Mouse (Mus musculus): ENCODE data around the gene Grwd1. TPM values are rescaled to one million over a fixed set of nuclear protein-coding genes. Genes with fewer than 3 reads are reported as not detected.
"Not testable (repeated sequence)": the region's sequence is repeated elsewhere in the genome, so short reads cannot be mapped to it uniquely, and the experiment has no call there.

The Grwd1 gene
- 69.5 and 93.5 TPM in 2 replicates for polyA plus RNA-seq (2014; fragmentation: Nextera tagmentation; extraction: Ambion mirVana)

DNA sequence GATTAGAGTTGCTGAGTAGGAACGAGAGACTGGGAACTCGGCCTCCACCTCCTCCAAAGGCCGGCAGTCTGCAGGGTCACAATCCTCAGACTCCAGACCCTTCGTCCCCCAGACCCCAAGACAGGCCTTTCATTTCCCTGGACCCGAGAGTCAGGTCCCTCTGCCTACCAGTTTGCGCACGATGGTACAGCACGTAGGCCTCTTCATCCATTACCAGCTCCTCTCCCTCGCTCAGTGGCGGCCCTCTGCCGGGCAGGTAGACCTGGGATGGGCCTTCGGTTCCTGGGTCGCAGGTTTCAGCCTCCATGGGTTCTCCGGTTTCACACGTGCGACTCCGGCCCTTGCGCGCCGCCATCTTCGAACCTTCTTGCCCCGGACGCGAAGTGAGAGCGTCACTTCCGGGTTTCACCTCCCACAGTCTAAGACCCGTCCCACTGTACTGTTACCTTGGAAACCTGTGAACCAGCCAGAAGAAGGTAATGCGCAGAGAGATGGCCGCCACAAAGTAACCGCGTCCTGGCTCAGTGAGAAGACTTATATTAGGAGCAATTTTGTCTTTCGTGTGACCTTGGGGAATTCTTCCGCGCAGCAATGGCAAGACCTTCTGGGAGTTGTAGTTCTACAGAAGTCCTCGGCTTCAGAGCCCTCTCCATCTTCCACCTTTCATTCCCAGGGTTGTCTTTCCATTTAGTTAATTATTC, at the start of gene Grwd1:
Gene Grwd1 (minus strand): TSS at position 518 of the 701 bp plus-strand sequence.
- peaks cover 40% of the 10 kb centered on the region for H3K27me3 ChIP-seq (ENCODE audit: control insufficient read depth, insufficient read depth, low read length)
- peaks cover 41% of the 10 kb centered on the region for H3K36me3 ChIP-seq (ENCODE audit: control insufficient read depth, insufficient read depth, low read length)
- WGBS: under 1% methylated on average over 35 of the region's 35 CpGs
- ATAC-seq (ENCODE audit: low FRiP score, low TSS enrichment): peak; percentile 87
- peaks cover 23% of the 10 kb centered on the region for H3K4me1 ChIP-seq (ENCODE audit: control insufficient read depth, insufficient read depth, low read length)
- no peak within 1 kb of the TSS for H3K27ac ChIP-seq (ENCODE audit: low read depth, low read length)
- H3K4me2 ChIP-seq (replicated peaks; ENCODE audit: low read depth, low read length): peak within 1 kb of the TSS; percentile 82
- no peaks in the 10 kb centered on the region for H3K9me3 ChIP-seq (ENCODE audit: control insufficient read depth, low read length)
- peak within 1 kb of the TSS; percentile 84 for H3K4me3 ChIP-seq (ENCODE audit: low read length)
- H3K9ac ChIP-seq (ENCODE audit: low read depth, low read length): peak within 1 kb of the TSS; percentile 72

DNA sequence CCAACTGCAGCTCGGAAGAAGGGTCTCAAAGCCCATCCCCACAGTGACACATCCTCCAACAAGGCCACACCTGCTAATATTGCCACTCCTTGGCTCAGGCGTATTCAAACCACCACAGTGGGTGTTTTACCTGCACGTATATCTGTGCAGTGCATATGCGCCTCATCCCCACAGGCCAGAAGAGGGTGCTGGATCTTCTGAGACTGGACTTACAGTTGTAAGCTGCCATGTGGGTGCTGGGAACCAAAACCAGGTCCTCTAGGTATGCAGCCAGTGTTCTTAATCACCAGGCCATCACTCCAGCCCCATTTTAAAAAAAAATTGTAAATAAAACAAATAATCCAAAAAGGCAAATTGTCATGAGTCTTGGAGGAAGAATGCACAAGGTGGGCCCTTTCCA, 49.8 kb upstream of the Grwd1 start:
- 97% methylated on average over 4 of the region's 4 CpGs for WGBS
- no peak for ATAC-seq (ENCODE audit: low FRiP score, low TSS enrichment)
- Histone ChIP-seq H3K27me3 (ENCODE audit: control insufficient read depth, insufficient read depth, low read length) (no peaks in the 10 kb centered on the region), H3K27ac (ENCODE audit: low read depth, low read length) (no peak overlapping the region), H3K36me3 (ENCODE audit: control insufficient read depth, insufficient read depth, low read length) (peaks cover 96% of the 10 kb centered on the region), H3K9me3 (ENCODE audit: control insufficient read depth, low read length) (no peaks in the 10 kb centered on the region), H3K4me2 (replicated peaks; ENCODE audit: low read depth, low read length) (no peak overlapping the region), H3K9ac (ENCODE audit: low read depth, low read length) (no peak overlapping the region), H3K4me1 (ENCODE audit: control insufficient read depth, insufficient read depth, low read length) (no peaks in the 10 kb centered on the region), H3K4me3 (ENCODE audit: low read length) (no peak overlapping the region)

DNA sequence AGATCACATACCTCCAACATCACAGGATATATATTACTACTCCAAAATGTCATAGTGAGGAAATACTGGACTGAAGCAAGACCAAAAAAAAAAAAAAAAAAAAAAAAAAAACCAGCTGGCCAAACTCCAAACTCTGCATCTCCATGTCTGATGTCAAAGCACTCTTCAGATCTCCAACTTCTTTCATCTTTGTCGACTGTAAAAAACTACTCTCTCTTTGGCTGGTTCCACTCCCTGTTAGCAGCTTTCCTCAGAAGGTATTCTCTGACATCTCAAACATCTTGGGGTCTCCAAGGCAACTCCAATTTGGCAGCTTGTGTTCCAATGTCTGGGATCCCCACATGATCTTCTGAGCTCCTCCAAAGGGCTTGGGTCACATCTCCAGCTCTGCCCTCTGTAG, 47.5 kb upstream of the Grwd1 start, which contains the start of gene Grin2d:
Gene Grin2d (minus strand): TSS at position 101 of the 400 bp plus-strand sequence.
- not testable (repeated sequence) for H3K9me3 ChIP-seq (ENCODE audit: control insufficient read depth, low read length); H3K27ac ChIP-seq (ENCODE audit: low read depth, low read length); H3K4me1 ChIP-seq (ENCODE audit: control insufficient read depth, insufficient read depth, low read length); H3K9ac ChIP-seq (ENCODE audit: low read depth, low read length); H3K4me3 ChIP-seq (ENCODE audit: low read length); ATAC-seq (ENCODE audit: low FRiP score, low TSS enrichment); H3K27me3 ChIP-seq (ENCODE audit: control insufficient read depth, insufficient read depth, low read length); H3K4me2 ChIP-seq (replicated peaks; ENCODE audit: low read depth, low read length)
- peaks cover 87% of the 10 kb centered on the region for H3K36me3 ChIP-seq (ENCODE audit: control insufficient read depth, insufficient read depth, low read length)
- 97% methylated on average over 1 of the region's 1 CpGs for WGBS

DNA sequence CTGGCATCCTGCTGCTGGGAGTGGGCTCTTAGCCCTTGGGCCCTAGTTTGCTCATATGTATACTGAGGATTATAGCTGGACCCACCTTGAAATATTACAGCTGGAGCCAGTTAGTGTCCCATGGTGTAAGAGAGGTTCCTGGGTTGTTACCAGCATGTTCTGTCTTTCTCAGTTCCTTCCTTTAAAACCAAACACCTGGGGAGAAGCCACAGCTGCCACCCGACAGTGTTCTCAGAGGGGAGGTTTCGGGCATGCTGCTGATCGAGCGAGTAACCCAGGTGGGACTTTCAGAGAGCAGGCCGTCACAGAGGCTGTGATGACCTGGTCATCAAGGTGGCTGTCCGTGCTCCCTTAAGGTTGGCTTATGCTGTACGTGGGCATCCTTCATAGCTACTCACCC, 46.2 kb upstream of the Grwd1 start:
- no peak overlapping the region for H3K27ac ChIP-seq (ENCODE audit: low read depth, low read length)
- peaks cover 73% of the 10 kb centered on the region for H3K36me3 ChIP-seq (ENCODE audit: control insufficient read depth, insufficient read depth, low read length)
- H3K9ac ChIP-seq (ENCODE audit: low read depth, low read length): no peak overlapping the region
- WGBS: 97% methylated on average over 7 of the region's 7 CpGs
- no peaks in the 10 kb centered on the region for H3K27me3 ChIP-seq (ENCODE audit: control insufficient read depth, insufficient read depth, low read length)
- no peak overlapping the region for H3K4me2 ChIP-seq (replicated peaks; ENCODE audit: low read depth, low read length)
- no peak for ATAC-seq (ENCODE audit: low FRiP score, low TSS enrichment)
- H3K9me3 ChIP-seq (ENCODE audit: control insufficient read depth, low read length): no peaks in the 10 kb centered on the region
- H3K4me3 ChIP-seq (ENCODE audit: low read length): no peak overlapping the region
- H3K4me1 ChIP-seq (ENCODE audit: control insufficient read depth, insufficient read depth, low read length): peaks cover 10% of the 10 kb centered on the region; the same call in 1 of the 2 replicates

DNA sequence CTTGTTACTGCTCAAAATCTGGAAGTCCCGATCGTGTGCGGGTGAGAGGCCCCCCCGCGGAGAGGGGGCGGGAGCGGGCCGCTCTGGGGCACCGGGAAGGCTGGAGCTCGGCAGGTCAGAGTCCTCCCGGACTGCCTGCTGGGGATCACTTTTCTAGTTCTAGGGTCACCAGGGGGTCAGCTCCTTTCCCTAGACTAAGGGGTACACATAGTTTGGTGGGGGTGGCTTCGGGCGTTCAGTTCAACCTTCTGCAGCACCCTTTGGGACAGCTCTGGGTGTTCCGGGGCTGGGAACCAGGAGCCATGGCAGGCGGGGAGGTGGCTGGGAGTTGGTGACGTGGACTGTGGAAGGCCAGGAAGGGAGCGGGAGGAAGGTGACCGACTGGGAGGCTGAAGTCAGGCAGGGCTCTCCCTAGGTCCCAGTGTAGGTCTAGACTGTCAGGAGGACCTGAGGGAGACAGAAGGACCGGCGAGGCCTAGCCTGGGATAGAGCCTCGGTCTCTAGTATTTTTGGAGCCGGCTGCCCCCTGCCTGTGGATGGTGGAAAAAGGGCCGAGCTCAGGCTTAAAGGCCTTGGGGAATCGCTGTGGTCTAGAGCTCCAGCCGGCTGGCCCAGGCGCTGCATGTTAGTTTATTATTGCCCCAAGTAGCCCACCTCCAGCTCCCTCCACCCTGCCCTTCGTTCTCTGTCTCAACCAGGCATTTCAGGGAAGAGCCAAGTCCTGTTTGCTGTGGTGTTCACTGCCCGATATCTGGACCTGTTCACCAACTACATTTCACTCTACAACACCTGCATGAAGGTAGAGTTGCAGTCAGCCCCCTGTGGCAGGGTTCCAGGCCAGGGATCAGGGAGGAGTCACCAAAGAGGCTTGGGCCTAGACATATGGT, 42.6 kb upstream of the Grwd1 start:
- Histone ChIP-seq H3K4me2 (replicated peaks; ENCODE audit: low read depth, low read length) (peak overlapping the region; percentile 85), H3K4me3 (ENCODE audit: low read length) (peak overlapping the region; percentile 84), H3K36me3 (ENCODE audit: control insufficient read depth, insufficient read depth, low read length) (peaks cover 38% of the 10 kb centered on the region), H3K9ac (ENCODE audit: low read depth, low read length) (peak overlapping the region; percentile 95), H3K4me1 (ENCODE audit: control insufficient read depth, insufficient read depth, low read length) (peaks cover 27% of the 10 kb centered on the region), H3K27ac (ENCODE audit: low read depth, low read length) (peak overlapping the region; percentile 85), H3K27me3 (ENCODE audit: control insufficient read depth, insufficient read depth, low read length) (peaks cover 26% of the 10 kb centered on the region; the same call in 1 of the 2 replicates), H3K9me3 (ENCODE audit: control insufficient read depth, low read length) (no peaks in the 10 kb centered on the region)
- 3% methylated on average over 25 of the region's 28 CpGs for WGBS
- peak; percentile 51 for ATAC-seq (ENCODE audit: low FRiP score, low TSS enrichment)

DNA sequence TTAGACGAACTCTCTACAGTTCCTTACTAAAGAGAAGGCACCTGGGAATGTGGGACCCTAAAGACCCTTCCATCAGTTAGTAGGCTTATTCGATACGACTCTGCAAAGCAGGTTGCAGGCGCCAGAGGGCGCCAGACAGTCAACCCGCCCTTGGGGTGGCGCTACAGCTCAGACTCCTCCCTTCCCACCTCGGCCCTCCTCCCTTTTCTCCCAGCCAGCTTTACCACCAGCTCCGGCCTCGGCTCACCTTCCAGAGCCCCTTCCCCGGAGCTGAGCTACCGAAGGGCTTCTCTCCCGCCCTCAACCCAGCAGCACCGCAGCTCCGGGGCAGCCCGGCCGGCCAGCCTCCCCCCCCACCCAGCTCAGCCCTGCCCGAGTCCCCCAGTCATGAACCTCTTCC, 41.9 kb upstream of the Grwd1 start, which contains the start of gene Kdelr1:
Gene Kdelr1 (plus strand): TSS at position 149 of the 400 bp plus-strand sequence.
- WGBS: under 1% methylated on average over 18 of the region's 18 CpGs
- Histone ChIP-seq H3K9ac (ENCODE audit: low read depth, low read length) (peak within 1 kb of the TSS; percentile 95), H3K4me2 (replicated peaks; ENCODE audit: low read depth, low read length) (peak within 1 kb of the TSS; percentile 85), H3K27me3 (ENCODE audit: control insufficient read depth, insufficient read depth, low read length) (peaks cover 32% of the 10 kb centered on the region), H3K36me3 (ENCODE audit: control insufficient read depth, insufficient read depth, low read length) (peaks cover 34% of the 10 kb centered on the region), H3K4me3 (ENCODE audit: low read length) (peak within 1 kb of the TSS; percentile 84), H3K27ac (ENCODE audit: low read depth, low read length) (peak within 1 kb of the TSS; percentile 85), H3K9me3 (ENCODE audit: control insufficient read depth, low read length) (no peaks in the 10 kb centered on the region), H3K4me1 (ENCODE audit: control insufficient read depth, insufficient read depth, low read length) (peaks cover 33% of the 10 kb centered on the region)
- ATAC-seq (ENCODE audit: low FRiP score, low TSS enrichment): peak; percentile 79

DNA sequence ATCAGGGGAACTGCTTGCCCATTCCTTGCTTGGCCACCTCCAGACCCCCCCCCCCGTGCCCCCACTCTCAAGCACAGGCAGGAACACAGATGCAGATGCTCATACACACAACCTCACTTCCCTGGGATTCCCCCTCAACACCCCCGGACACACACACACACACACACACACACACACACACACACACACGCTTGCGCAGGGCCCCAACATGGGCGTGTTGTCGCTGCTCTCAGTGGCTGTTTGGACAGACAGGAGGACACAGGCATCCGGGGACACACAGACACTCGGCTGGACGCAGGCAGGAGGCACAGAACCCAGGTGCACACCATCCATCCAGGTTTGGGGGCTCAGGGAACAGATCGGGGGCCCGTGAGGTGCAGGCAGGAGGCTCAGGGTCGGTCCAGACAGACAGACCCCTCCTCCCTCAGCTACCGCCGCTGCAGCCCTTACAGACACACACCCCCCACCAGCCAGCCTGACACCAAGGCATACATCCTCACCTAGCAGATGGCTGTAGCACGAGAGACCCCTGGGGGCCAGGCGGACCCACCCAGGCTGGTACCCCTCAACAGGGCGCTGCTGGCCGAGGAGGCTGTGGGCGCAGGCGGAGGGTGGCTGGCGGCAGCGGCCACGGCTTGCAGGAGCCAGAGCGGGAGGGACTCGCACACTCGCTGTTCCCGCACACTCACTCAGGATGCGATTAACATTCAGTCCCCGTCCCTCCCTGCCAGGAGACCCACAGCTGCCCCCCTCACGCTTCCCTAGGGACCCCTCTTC, 39.7 kb upstream of the Grwd1 start:
- no peak for ATAC-seq (ENCODE audit: low FRiP score, low TSS enrichment)
- Histone ChIP-seq H3K4me1 (ENCODE audit: control insufficient read depth, insufficient read depth, low read length) (peaks cover 33% of the 10 kb centered on the region), H3K27me3 (ENCODE audit: control insufficient read depth, insufficient read depth, low read length) (peaks cover 37% of the 10 kb centered on the region), H3K4me2 (replicated peaks; ENCODE audit: low read depth, low read length) (peak overlapping the region; percentile 47), H3K36me3 (ENCODE audit: control insufficient read depth, insufficient read depth, low read length) (peaks cover 13% of the 10 kb centered on the region; the same call in 1 of the 2 replicates), H3K4me3 (ENCODE audit: low read length) (peak overlapping the region; percentile 32), H3K9me3 (ENCODE audit: control insufficient read depth, low read length) (no peaks in the 10 kb centered on the region), H3K27ac (ENCODE audit: low read depth, low read length) (no peak overlapping the region), H3K9ac (ENCODE audit: low read depth, low read length) (peak overlapping the region; percentile 50; the same call in 1 of the 2 replicates)
- WGBS: 1% methylated on average over 30 of the region's 30 CpGs

DNA sequence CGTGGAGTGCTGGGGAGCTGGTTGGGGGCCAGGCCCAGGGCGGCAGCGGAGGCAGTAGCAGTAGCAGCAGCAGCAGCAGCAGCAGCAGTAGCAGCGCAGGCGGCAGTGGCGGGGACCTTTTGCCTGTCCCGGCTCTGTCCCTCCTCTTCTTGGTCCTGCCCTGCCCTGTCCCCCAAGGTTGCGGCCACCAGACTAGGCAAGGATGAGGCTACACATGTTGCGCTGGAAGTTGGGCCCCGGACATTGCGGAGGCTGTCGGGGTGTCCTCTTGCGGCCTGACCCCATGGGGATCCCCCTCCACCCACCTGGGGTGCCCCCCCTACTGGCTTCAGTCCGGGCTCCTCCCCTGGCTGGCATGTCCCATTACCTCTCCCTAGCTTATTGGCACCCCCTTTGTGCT, 39.0 kb upstream of the Grwd1 start:
- Histone ChIP-seq H3K9ac (ENCODE audit: low read depth, low read length) (peak overlapping the region; percentile 50; the same call in 1 of the 2 replicates), H3K36me3 (ENCODE audit: control insufficient read depth, insufficient read depth, low read length) (peaks cover 9% of the 10 kb centered on the region; the same call in 1 of the 2 replicates), H3K27ac (ENCODE audit: low read depth, low read length) (no peak overlapping the region), H3K27me3 (ENCODE audit: control insufficient read depth, insufficient read depth, low read length) (peaks cover 37% of the 10 kb centered on the region), H3K4me2 (replicated peaks; ENCODE audit: low read depth, low read length) (peak overlapping the region; percentile 47; the same call in 1 of the 2 replicates), H3K4me1 (ENCODE audit: control insufficient read depth, insufficient read depth, low read length) (peaks cover 33% of the 10 kb centered on the region), H3K4me3 (ENCODE audit: low read length) (peak overlapping the region; percentile 32), H3K9me3 (ENCODE audit: control insufficient read depth, low read length) (no peaks in the 10 kb centered on the region)
- no peak for ATAC-seq (ENCODE audit: low FRiP score, low TSS enrichment)
- 4% methylated on average over 13 of the region's 14 CpGs for WGBS

Data from kidney, embryonic 14.5 days (tissue).